Mouse (Mus musculus): ENCODE measurements around the gene Tmco3.

DNA sequence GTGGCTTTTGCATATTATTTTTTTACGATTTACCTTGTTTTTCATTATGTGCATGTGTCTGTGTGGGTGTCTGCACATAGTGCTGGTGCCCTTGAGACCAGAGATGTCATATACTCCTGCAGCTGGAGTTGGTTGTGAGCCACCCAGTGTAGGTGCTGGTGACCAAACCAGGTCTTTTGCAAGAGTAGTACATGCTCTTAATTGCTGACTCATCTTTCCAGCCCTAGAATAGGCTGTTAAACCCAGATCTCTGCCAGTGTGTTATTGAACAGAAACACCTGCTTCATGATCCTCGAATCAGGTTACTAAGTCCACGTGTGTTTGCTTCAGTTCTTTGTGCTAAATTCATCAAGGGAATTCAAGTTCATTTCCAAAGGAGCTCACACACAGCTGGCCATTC lies 26.9 kb downstream of the Tmco3 start:
- TF ChIP-seq CTCF (IDR thresholded peaks at IDR 0.05; ENCODE audit: low read depth, low read length): no peak
- no peak for TF ChIP-seq POLR2A (IDR thresholded peaks at IDR 0.05; ENCODE audit: insufficient read depth, low read length)
- TF ChIP-seq EP300 (IDR thresholded peaks at IDR 0.05; ENCODE audit: insufficient read depth, low read depth, low read length): no peak

Measured in ES-Bruce4 (cell line).